Mouse (Mus musculus): Measurements from ENCODE around the gene Ptpro.

DNA sequence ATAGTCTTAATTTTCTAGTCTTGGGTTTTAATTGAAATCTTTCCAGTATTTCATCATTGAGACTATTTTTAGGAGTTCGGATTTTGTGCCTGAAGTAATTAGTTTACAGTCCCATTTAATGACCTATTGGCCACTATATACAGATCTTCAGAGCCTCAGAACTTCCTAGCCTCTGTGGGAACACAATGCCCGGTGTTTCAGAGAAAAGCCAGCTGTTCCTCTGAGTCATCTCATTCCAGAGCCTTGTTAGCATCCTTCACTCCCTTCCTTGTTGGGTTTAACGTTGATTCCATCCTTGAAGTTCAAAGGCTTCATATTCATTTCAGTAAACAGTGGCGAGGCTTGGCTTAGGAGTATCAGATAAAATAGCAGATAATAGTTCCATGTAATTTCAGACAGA lies 87.0 kb downstream of the Ptpro start:
- no peak for TF ChIP-seq GATA1 (IDR thresholded peaks at IDR 0.05; ENCODE audit: low read length)
- no peak for TF ChIP-seq TAL1 (IDR thresholded peaks at IDR 0.05; ENCODE audit: low read length)
